Mouse (Mus musculus) stomach, postnatal 0 days (tissue): Measurements from ENCODE around the gene Pimreg.

Source experiments
- CTCF ChIP-seq: IDR thresholded peaks from 2 replicates; pipeline ENCODE4 v1.5.1; 2016; ENCODE audit warnings: antibody characterized with exemption, low read depth, mild to moderate bottlenecking, moderate library complexity
- EP300 ChIP-seq: optimal IDR thresholded peaks from 2 replicates; pipeline ENCODE3; 2016; ENCODE audit warnings: antibody characterized with exemption

- TF ChIP-seq CTCF (peak; percentile 88), EP300 (no peak)
Observed at GRCm38 (mm10) chr11:72052636-72053035, 10.8 kb downstream of the Pimreg start.
